Mouse (Mus musculus) cerebellum, adult 18-20 months (tissue): ENCODE results near the gene Gm5737.

Experiments
- DNase-seq, 2 experiments: peaks; one replicate each; pipeline ENCODE4 v3.0.0; 2021

Gm5737 gene

GRCm38 (mm10) chr7:120843037-120843621, 31.0 kb downstream of the Gm5737 start:
- peak; percentile 86 to 88 for DNase-seq

GRCm38 (mm10) chr7:120843852-120844435, 31.8 kb downstream of the Gm5737 start:
- no peak for DNase-seq

- DNase-seq: no peak
These were observed 32.5 kb downstream of the Gm5737 start for GRCm38 (mm10) chr7:120844689-120845088.

GRCm38 (mm10) chr7:120848831-120849512, 36.8 kb downstream of the Gm5737 start:
- no peak for DNase-seq

DNA sequence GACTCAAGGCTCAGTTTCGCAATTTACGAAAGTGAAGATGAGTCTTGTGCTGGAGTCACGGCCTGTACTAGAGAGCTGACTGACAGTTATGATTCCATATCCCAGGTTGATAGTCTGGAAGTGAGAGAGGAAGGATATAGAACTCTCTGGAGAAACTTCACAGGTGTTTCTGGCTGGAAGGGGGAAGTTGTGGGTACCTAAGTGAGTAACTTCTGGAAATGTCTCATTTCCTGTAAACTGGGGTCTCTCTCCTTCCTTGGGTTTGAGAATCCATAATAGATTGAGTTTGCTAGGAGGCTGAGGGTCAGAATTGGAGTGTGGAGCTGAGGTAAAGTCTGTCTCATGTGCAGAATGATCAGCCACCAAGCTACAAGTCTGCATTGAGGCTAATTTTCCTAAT, 38.0 kb downstream of the Gm5737 start:
- DNase-seq: no peak

- no peak for DNase-seq
These were observed 47.7 kb downstream of the Gm5737 start for GRCm38 (mm10) chr7:120859854-120860253.

DNA sequence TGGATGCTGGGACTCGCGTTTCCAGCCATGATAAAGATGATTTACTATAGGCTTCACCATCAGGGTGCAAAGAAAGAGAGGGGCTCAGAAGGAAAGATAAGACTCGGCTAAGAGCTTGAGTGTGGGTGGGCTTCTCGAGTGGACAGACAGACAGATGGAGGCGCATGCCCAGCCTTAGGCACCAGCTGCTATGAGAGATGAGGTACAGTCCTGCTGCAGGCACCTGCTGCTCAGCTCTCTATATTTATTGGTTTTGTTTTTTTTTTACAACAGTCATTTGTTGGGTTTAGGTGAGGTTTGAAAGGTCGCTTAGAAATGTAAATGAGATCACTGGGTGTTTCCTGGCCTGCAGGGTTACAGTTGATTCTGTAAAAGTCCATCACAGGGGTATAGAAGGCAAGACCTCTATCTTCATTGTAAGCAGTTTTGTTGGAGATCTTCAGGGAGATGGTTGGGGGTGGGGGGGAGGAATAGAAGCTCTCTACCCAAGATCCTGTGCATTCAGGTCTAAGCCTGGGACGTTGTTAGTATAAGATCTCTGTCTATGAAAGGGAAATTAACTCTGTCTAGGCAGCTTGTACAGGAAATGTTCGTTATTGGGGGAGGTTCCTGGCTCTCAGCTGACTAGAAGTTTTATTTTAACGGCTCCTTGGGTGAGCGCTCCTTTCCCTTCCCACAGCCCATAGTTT, 48.8 kb downstream of the Gm5737 start:
- no peak for DNase-seq

- no peak for DNase-seq
These were observed 49.4 kb downstream of the Gm5737 start for GRCm38 (mm10) chr7:120861488-120862047.

DNA sequence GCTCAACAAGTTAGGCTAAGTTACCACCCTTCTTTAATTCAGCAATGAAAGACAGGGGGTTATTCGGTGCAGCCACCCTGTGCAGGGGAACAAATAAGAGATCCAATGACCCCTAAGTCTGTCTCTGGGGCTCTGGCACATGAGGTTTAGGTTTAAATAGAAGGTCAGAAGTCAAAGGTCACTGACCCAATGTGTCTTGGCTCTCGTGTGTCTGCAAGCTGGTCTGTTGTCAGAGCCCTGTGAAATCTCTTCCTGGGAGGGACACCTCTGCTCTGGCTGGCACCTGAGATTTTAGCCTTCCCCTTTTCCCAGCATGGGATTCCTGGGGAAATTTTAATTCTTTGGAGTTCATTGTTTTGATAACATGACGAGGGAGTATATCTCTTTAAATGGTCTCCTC, 50.0 kb downstream of the Gm5737 start:
- DNase-seq: no peak

DNA sequence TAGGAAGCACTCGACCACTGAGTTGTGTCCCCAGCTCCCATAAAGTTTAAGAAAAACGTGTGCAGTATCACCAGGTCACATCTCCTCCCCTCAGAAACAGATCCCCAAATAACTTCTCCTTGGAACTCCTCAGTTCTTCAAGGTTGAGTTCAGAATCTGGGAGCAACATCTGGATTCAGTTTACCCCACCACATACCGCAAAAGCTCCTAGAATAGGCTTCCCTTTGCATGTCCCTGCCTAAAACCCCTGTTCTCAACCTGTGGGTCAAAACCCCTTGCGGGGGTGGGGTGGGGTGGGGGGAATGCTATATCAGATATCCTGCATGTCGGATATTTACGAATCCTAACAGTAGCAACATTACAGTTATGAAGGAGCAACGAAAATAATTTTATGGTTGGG, 50.5 kb downstream of the Gm5737 start:
- DNase-seq: no peak

DNA sequence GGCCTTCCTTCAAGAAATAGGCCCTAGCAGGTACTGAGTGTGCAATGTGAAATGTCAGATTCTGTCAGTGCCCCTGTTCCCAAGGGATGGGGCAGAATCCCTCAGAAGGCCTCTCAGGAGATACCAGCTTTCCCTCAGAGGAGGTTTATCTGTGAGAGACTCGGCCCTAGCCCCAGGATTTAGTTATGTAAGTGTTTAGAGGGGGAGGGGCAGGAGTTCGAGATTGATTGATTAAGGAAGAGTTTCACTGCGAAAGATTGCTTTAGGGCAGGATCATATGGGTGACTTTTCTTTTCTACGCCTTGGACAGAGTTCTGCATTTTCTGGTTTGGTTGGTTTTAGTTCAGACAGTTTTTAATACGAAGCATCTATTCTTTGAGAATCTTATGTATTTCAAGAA, 51.3 kb downstream of the Gm5737 start:
- DNase-seq: no peak

GRCm38 (mm10) chr7:120865100-120865499, 52.9 kb downstream of the Gm5737 start:
- peak; percentile 45 to 48 for DNase-seq

- no peak for DNase-seq
These were observed 53.7 kb downstream of the Gm5737 start for GRCm38 (mm10) chr7:120865832-120866231.

DNA sequence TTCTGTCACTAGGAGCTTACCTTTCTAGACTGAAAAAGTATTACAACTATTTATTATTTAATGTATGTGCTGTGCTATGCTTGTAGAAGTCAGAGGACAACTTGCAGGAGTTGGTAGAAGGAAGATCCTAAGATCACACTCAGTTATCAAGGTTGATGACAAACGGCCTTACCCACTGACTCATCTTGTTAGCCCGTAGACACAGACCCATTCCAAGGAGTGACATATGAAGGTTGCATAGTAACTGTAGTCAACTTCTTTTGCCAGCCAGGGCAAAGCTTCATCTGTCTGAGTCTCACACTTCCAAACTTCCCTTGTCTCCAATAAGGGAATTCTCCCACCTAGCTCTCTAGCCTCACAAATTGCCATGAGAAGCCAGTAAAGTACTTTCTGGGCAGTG, 54.5 kb downstream of the Gm5737 start:
- DNase-seq: no peak

DNA sequence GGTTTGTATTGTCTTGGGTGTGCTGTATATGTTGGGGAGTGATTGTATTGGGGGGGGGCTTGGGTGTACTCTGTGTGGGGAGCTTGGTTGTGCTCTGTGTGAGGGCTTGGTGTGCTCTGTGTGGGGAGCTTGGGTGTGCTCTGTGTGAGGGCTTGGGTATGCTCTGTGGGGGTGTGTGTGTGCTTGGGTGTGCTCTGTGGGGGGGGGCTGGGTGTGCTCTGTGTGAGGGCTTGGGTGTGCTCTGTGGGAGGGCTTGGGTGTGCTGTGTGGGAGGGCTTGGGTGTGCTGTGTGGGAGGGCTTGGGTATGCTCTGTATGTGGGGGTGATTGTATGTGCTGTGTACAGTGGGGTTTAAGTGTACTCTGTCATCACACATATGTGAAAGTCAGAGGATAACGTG, 55.6 kb downstream of the Gm5737 start:
- DNase-seq: no peak

DNA sequence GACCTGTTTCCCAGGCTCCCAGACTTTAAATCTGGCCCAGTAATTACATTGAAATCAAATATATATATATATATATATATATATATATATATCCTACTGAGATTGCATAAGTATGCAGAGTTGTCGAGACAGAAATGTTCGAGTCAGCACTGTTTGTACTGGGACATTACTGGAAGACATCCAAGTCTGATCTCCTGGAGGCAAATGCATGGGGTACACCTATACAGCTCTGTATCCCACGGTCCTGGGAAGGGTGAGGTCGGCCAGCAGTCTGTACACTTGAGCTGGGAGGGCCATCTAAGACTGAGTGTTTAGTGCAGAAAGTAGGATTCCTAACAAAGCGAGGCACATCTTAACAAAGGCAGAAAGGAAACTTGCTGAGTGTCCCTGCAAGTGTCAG, 57.7 kb downstream of the Gm5737 start:
- no peak for DNase-seq

- DNase-seq: peak in 1 of 2 experiments; percentile 28
These were observed 58.4 kb downstream of the Gm5737 start for GRCm38 (mm10) chr7:120870431-120871008.

- no peak for DNase-seq
These were observed 60.9 kb downstream of the Gm5737 start for GRCm38 (mm10) chr7:120873083-120873482.

GRCm38 (mm10) chr7:120874021-120874420, 61.9 kb downstream of the Gm5737 start:
- DNase-seq: no peak

GRCm38 (mm10) chr7:120874764-120875539, 62.8 kb downstream of the Gm5737 start:
- DNase-seq: no peak

GRCm38 (mm10) chr7:120875540-120876388, 63.6 kb downstream of the Gm5737 start:
- no peak for DNase-seq
